Mouse (Mus musculus) spleen, postnatal 10 days (tissue): ENCODE measurements at regions not wholly inside any gene's neighbourhood (a gene's known extent, or its start where the extent isn't known, plus 50 kb on each side); places are given as distances from the start of the nearest gene placed in this dataset.
"Not testable (repeated sequence)": the region's sequence is repeated elsewhere in the genome, so short reads cannot be mapped to it uniquely, and the experiment has no call there.

ENCODE experiments used
- DNase-seq, 2 experiments: peaks; one replicate each; pipeline ENCODE4 v3.0.0; 2021 to 2022; ENCODE audit warnings: low spot score in 2 of 2

- peak; percentile 43 to 85 for DNase-seq
These were observed 100.0 kb upstream of the Ifngr1 start for GRCm38 (mm10) chr10:19491513-19492380.

DNA sequence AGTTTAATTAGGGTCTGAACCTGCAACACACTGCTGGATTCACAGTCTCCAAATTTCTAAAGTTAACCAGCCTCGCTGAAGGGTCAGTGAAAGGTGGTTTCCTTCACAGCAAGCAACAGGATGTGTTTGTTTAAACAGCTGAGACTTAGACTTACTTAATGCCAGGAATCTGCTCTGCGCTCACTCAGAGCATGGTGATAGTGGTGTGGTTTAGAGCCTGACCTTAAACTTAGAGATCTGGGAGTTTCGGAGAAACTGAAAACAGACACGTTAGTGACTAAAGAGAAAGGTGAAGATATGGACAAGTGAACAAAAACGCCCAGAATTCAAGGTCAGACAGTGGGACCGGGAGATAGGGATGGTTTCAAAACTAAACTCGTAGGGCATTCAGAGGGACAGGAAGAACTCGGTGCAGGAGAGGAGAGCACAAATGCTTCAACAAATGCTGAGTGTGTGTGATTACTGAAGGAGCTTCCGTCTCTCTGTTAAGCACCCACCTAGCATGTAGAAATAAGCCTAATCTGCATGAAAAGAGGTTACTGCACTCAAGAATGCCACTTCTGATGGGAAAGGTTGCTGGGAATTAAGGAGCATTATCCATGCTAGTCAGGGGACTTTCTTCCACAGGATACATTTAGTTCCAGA lies 97.2 kb upstream of the Ifngr1 start:
- no peak for DNase-seq

GRCm38 (mm10) chr10:19498112-19498511 lies 93.6 kb upstream of the Ifngr1 start:
- no peak for DNase-seq

GRCm38 (mm10) chr10:19502874-19503273 lies 88.9 kb upstream of the Ifngr1 start:
- DNase-seq, result no peak

GRCm38 (mm10) chr10:19503846-19504765 lies 87.6 kb upstream of the Ifngr1 start:
- peak in 1 of 2 experiments; percentile 27 for DNase-seq

GRCm38 (mm10) chr10:19505174-19505573 lies 86.6 kb upstream of the Ifngr1 start:
- no peak for DNase-seq

DNA sequence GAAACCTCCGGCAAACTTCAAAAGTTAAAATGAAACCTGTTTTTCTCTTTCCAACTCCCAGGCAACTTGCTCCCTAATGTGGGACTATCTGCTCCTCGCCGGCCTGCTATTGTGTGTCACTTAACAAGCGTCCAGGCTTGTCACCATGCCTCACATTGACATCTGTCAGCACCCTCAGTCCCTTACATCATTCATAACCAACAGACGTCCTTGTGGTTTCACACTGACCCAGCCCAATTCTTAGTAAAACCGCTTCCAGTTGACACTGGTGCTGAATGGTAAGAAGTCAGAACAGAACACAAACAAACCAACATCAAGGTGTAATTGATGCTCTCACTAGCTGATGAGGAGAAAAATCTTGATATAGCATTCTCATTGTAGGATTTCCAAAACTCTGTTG lies 85.8 kb upstream of the Ifngr1 start:
- DNase-seq, result no peak

DNA sequence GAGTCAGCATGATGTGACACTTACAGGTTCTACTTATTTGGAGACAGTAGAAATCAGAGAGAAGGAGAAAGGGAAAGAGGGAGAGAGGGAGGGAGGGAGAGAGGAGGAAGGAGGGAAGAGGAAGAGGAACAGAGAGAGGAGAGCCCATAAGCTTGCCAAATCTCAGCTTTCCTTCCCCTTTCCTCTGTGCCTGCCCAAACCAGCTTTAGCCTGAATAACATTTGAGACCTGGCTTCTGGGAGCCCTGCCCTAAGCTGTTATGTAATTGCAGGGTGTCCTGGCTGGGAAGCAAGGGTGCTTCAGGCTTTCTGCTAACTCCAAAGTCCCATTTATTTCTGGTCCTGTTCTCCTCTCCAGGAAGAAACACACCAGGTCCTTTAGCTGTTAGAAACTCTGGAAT lies 85.3 kb upstream of the Ifngr1 start:
- DNase-seq, result no peak

DNA sequence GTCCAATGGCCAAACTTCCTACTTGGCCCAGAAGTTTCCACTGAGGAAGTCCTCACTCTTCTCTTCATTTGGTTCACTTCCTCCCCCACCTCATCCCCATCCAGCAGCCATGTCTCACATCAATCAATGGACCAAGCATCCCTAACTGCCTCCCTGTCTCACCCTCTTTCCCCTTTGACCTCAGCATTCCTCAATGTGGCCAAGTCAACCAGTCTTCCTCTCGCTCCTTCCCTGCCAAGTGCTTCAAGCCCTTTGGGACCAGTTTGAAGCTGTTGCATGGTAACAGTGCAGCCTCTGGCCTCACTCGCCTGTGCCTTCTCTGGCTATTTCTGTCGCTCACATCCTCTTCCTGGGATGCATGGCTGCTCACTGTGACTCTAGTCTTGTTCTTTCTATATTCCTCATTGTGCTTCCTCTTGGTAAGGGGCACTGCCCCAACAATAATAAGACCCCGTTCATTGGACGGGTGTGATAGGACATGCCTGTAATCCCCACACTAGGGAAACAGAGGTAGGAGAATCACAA lies 83.5 kb upstream of the Ifngr1 start:
- DNase-seq, result no peak

DNA sequence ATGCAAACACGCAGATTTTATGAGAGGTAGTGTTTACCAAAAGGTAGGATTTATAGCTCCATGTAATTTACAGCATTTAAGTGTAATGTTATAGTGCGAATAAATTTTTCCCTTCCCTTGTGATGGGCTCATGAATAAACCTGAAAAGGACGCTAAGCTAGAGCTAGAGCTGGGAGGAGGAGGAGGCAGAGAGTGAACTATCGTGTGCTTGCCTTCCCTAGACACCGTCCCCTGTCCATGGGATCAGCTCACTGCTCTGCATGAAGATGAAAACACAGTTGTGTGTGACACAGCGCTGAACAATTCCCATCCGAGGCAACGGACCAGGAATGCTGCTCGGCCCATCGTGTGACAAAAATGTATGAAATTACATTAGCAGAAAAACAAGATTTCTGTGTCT lies 81.7 kb upstream of the Ifngr1 start:
- no peak for DNase-seq

GRCm38 (mm10) chr10:19514366-19514765 lies 77.4 kb upstream of the Ifngr1 start:
- DNase-seq, result not testable (repeated sequence)

DNA sequence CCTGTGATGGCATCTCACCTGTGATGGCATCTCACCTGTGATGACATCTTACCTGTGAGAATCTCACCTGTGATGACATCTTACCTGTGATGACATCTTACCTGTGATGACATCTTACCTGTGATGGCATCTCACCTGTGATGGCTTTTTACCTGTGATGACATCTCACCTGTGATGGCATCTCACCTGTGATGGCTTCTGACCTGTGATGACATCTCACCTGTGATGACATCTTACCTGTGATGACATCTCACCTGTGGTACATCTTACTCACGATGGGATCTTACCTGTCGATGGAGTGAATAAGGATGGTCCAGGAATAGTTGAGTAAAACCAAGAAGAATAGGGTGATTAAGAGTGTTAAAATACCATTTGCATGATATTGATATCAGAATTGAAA lies 76.9 kb upstream of the Ifngr1 start:
- no peak for DNase-seq

GRCm38 (mm10) chr10:19516011-19516410 lies 75.7 kb upstream of the Ifngr1 start:
- no peak for DNase-seq

DNA sequence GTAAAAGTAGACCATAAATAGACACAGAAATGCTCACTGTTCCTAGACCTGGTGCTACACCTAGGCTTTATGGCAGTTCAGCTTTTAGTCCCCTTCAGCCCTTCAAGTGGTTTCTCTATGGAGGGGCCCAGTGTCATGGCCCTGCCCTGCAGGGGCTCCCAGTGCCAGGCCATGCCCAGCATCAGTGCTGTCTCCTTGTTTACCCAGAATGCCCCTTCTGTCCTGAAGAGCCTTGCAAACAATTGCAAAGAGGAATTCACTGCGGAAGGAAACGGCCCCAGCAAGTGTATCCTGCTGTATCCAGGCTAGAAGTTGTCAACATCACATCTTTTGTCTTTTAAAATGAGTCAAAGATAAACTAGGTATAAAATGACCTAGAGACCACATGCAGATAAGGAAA lies 74.7 kb upstream of the Ifngr1 start:
- no peak for DNase-seq

DNA sequence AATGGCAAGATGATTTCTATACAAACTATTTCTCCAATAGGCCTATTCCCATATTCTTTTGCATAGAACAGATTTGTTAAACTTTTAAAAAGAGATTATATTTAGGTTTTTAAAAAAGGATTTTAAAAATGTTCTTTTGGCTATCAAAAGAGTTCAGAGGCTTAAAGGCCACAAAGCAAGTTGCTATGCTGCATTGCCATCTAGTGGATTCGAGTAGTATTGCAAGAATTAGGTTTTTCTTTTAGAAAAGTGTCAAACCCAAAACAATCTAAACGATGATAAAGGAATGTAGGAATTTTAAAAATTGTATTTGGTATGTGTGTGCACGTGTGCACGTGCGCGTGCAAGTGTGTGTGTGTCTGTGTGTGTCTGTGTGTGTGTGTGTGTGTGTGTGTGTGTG lies 73.0 kb upstream of the Ifngr1 start:
- DNase-seq, result no peak

- DNase-seq, result no peak
These were observed 69.6 kb upstream of the Ifngr1 start for GRCm38 (mm10) chr10:19522198-19522597.

GRCm38 (mm10) chr10:19525939-19526338 lies 65.8 kb upstream of the Ifngr1 start:
- DNase-seq, result no peak

- DNase-seq, result no peak
These were observed 65.4 kb upstream of the Ifngr1 start for GRCm38 (mm10) chr10:19526353-19526752.

GRCm38 (mm10) chr10:19529655-19530054 lies 62.1 kb upstream of the Ifngr1 start:
- no peak for DNase-seq

DNA sequence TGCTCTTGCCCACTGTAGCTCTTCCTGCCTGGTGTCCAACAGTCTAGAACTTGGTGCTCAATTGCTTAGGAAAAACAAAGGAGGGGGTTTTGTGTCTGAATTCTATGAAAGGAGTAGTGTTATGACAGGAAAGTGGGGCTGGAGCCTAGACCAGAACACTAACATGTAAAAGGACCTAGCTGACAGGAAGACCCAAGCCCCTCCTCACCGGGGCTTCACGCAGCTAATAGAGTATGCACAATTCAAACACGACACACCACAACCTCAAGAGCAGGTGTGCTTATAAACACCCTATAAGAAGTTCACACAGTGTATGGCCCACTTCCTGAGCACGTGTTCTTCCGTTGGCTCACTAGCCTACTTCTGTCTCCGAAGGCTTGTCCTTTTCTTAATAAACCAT lies 61.7 kb upstream of the Ifngr1 start:
- no peak for DNase-seq

- DNase-seq, result no peak
These were observed 60.3 kb upstream of the Ifngr1 start for GRCm38 (mm10) chr10:19531452-19531851.

DNA sequence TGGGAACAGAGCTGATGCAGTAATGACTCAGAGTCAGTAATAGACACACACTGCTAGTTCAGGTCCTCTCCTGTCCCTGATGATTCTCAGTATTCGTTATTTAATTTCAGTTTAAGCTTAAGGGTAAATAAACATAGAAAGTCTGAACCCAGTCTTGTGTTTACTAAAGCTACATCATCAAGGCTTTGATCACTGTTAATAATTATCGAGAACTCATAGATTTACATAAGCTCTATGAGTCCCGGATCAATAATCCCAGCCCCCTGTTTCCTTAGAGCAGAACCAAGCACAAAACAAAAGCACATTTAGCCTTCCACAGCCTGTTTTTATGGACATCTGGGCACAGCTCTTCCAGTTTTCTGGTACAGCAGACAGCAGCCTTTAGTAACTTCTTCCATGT lies 59.0 kb upstream of the Ifngr1 start:
- DNase-seq, result no peak
